Mouse (Mus musculus) C2C12 (cell line): ENCODE measurements around the gene Gm20388.

Source experiments
- CTCF ChIP-seq: IDR thresholded peaks from one replicate; pipeline ENCODE4 v1.5.1; 2011; ENCODE audit not compliant: control insufficient read depth, insufficient read depth, insufficient read length
- MAX ChIP-seq: IDR thresholded peaks from one replicate; pipeline ENCODE4 v1.6.1; 2011; ENCODE audit warnings: mild to moderate bottlenecking, control low read depth

DNA sequence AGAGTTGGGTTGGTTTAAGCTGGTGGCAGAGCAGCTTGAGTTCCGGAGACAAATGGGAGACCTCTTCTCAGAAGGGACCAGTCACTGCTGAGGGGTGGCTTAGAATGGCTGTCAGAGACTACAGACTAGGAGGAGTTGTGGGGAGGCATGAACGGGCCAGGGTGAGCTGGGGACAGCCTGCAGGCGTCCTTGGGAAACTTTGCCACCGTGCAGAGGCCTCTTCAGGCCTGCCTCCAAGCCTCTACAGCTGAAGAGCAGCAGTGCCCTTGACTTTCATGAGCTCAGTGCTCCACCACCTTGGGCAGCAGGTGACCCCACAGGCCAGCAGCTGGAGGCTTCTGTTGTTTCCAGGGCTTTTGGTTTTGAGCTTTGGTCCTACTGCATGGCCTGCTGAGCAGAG, 2088.0 kb downstream of the Gm20388 start:
- TF ChIP-seq CTCF (no peak), MAX (no peak)
